Mouse (Mus musculus) hindbrain, embryonic 13.5 days (tissue): Measurements from ENCODE around the gene Zfp775. TPM values are rescaled to one million over a fixed set of nuclear protein-coding genes. Genes with fewer than 3 reads are reported as not detected.

ENCODE experiments used
- ATAC-seq: fragments of 200-750 bp; cut with Nextera tagmentation; 2 replicates; pipeline ENCODE4 v1.8.0; 2017; ENCODE audit warnings: moderate TSS enrichment; ENCODE audit not compliant: low FRiP score
- H3K27ac ChIP-seq: fragments of 300-500 bp; sonication (generic); 2 replicates; pipeline ENCODE4 v1.5.1; 2015; ENCODE audit warnings: inconsistent platforms, mild to moderate bottlenecking, moderate library complexity
- H3K27me3 ChIP-seq: fragments of 300-500 bp; sonication (generic); 2 replicates; pipeline ENCODE4 v1.6.1; 2015; ENCODE audit warnings: mild to moderate bottlenecking, inconsistent platforms
- H3K36me3 ChIP-seq: fragments of 300-500 bp; sonication (generic); 2 replicates; pipeline ENCODE4 v1.6.1; 2015; ENCODE audit warnings: mild to moderate bottlenecking, inconsistent platforms
- H3K4me1 ChIP-seq: fragments of 300-500 bp; sonication (generic); replicated peaks from 2 replicates; pipeline ENCODE4 v1.6.1; 2015; ENCODE audit warnings: inconsistent platforms
- H3K4me2 ChIP-seq: fragments of 300-500 bp; sonication (generic); 2 replicates; pipeline ENCODE4 v1.6.1; 2015; ENCODE audit warnings: inconsistent platforms, mild to moderate bottlenecking, moderate library complexity
- H3K4me3 ChIP-seq: fragments of 300-500 bp; sonication (generic); 2 replicates; pipeline ENCODE4 v1.5.1; 2015; ENCODE audit warnings: mild to moderate bottlenecking, inconsistent platforms
- H3K9ac ChIP-seq: fragments of 300-500 bp; sonication (generic); 2 replicates; pipeline ENCODE4 v1.6.1; 2015; ENCODE audit warnings: mild to moderate bottlenecking, inconsistent platforms
- H3K9me3 ChIP-seq: fragments of 300-500 bp; sonication (generic); 2 replicates; pipeline ENCODE4 v1.6.1; 2016; ENCODE audit warnings: inconsistent platforms
- WGBS: fragments of 180-500 bp; shearing (Covaris S2); methylation state at CpG from one replicate; pipeline ENCODE4 v1.1.7; 2015; 5-methylcytosine and 5-hydroxymethylcytosine counted together
- polyA plus RNA-seq: library from polyadenylated mRNA; unstranded; fragments of >200 nt; fragmentation: Nextera tagmentation; extraction: Ambion mirVana; gene quantifications from 2 replicates; pipeline ENCODE4 v1.2.1, GENCODE M21; 2015

Gene Zfp775
- polyA plus RNA-seq, 1 experiment from 2014 or later, result 15.0 TPM

- no peak overlapping the region for H3K9ac ChIP-seq
- no peak overlapping the region for H3K4me3 ChIP-seq
- H3K27ac ChIP-seq, result no peak overlapping the region
- H3K4me2 ChIP-seq, result no peak overlapping the region
- no peak for ATAC-seq
- H3K36me3 ChIP-seq, result no peaks in the 10 kb centered on the region
- H3K4me1 ChIP-seq, result no peaks in the 10 kb centered on the region
- H3K27me3 ChIP-seq, result no peaks in the 10 kb centered on the region
- WGBS, result 83% methylated on average over 2 of the region's 2 CpGs
- H3K9me3 ChIP-seq, result no peaks in the 10 kb centered on the region
These were observed 36.7 kb downstream of the Zfp775 start for GRCm38 (mm10) chr6:48638553-48638952.

GRCm38 (mm10) chr6:48641391-48641790 lies 39.5 kb downstream of the Zfp775 start:
- no peak overlapping the region for H3K9ac ChIP-seq
- no peak overlapping the region for H3K4me2 ChIP-seq
- no peaks in the 10 kb centered on the region for H3K36me3 ChIP-seq
- WGBS, result 78% methylated on average over 6 of the region's 6 CpGs
- H3K27me3 ChIP-seq, result no peaks in the 10 kb centered on the region
- no peak for ATAC-seq
- no peak overlapping the region for H3K4me3 ChIP-seq
- no peaks in the 10 kb centered on the region for H3K9me3 ChIP-seq
- H3K4me1 ChIP-seq, result no peaks in the 10 kb centered on the region
- H3K27ac ChIP-seq, result no peak overlapping the region

GRCm38 (mm10) chr6:48642764-48643292 lies 41.0 kb downstream of the Zfp775 start:
- Histone ChIP-seq H3K36me3 (no peaks in the 10 kb centered on the region), H3K9me3 (no peaks in the 10 kb centered on the region), H3K4me2 (no peak overlapping the region), H3K4me3 (no peak overlapping the region), H3K4me1 (no peaks in the 10 kb centered on the region), H3K27ac (no peak overlapping the region), H3K27me3 (no peaks in the 10 kb centered on the region), H3K9ac (no peak overlapping the region)
- ATAC-seq, result 0 out of 2 replicates have a peak, but pooled peaks have one; percentile 28
- 25% methylated on average over 4 of the region's 4 CpGs for WGBS

GRCm38 (mm10) chr6:48645660-48646308 lies 43.9 kb downstream of the Zfp775 start:
- Histone ChIP-seq H3K4me1 (no peaks in the 10 kb centered on the region), H3K9me3 (no peaks in the 10 kb centered on the region), H3K27ac (no peak overlapping the region), H3K4me3 (no peak overlapping the region), H3K4me2 (no peak overlapping the region), H3K9ac (no peak overlapping the region), H3K36me3 (no peaks in the 10 kb centered on the region), H3K27me3 (no peaks in the 10 kb centered on the region)
- ATAC-seq, result peak; percentile 59; the same call in 1 of the 2 replicates
- 17% methylated on average over 12 of the region's 12 CpGs for WGBS

- Histone ChIP-seq H3K4me2 (no peak overlapping the region), H3K27me3 (no peaks in the 10 kb centered on the region), H3K36me3 (no peaks in the 10 kb centered on the region), H3K9ac (no peak overlapping the region), H3K9me3 (no peaks in the 10 kb centered on the region), H3K4me3 (no peak overlapping the region), H3K4me1 (no peaks in the 10 kb centered on the region), H3K27ac (no peak overlapping the region)
- 86% methylated on average over 4 of the region's 4 CpGs for WGBS
- no peak for ATAC-seq
These were observed 44.4 kb downstream of the Zfp775 start for GRCm38 (mm10) chr6:48646309-48646690.

- Histone ChIP-seq H3K9ac (no peak within 1 kb of the TSS), H3K36me3 (no peaks in the 10 kb centered on the region), H3K27me3 (no peaks in the 10 kb centered on the region), H3K27ac (no peak within 1 kb of the TSS), H3K4me2 (no peak within 1 kb of the TSS), H3K4me1 (no peaks in the 10 kb centered on the region), H3K9me3 (no peaks in the 10 kb centered on the region), H3K4me3 (no peak within 1 kb of the TSS)
- ATAC-seq, result 0 out of 2 replicates have a peak, but pooled peaks have one; percentile 32
- 42% methylated on average over 3 of the region's 3 CpGs for WGBS
These were observed 45.1 kb downstream of the Zfp775 start, which contains the start of gene Gimap8 for GRCm38 (mm10) chr6:48646995-48647394. Gimap8 (plus strand) TSS chr6:48647234.

- Histone ChIP-seq H3K4me3 (no peak overlapping the region), H3K9ac (no peak overlapping the region), H3K4me2 (no peak overlapping the region), H3K9me3 (no peaks in the 10 kb centered on the region), H3K36me3 (no peaks in the 10 kb centered on the region), H3K27ac (no peak overlapping the region), H3K4me1 (no peaks in the 10 kb centered on the region), H3K27me3 (no peaks in the 10 kb centered on the region)
- ATAC-seq, result no peak
- 93% methylated on average over 2 of the region's 2 CpGs for WGBS
These were observed 45.7 kb downstream of the Zfp775 start for GRCm38 (mm10) chr6:48647611-48648010.

- Histone ChIP-seq H3K4me3 (no peak overlapping the region), H3K36me3 (no peaks in the 10 kb centered on the region), H3K9me3 (no peaks in the 10 kb centered on the region), H3K4me2 (no peak overlapping the region), H3K9ac (no peak overlapping the region), H3K4me1 (no peaks in the 10 kb centered on the region), H3K27ac (no peak overlapping the region), H3K27me3 (no peaks in the 10 kb centered on the region)
- no peak for ATAC-seq
- WGBS, result 90% methylated on average over 4 of the region's 4 CpGs
These were observed 46.9 kb downstream of the Zfp775 start for GRCm38 (mm10) chr6:48648779-48649178.

- H3K9me3 ChIP-seq, result no peaks in the 10 kb centered on the region
- no peak overlapping the region for H3K27ac ChIP-seq
- no peaks in the 10 kb centered on the region for H3K36me3 ChIP-seq
- no peak for ATAC-seq
- no peaks in the 10 kb centered on the region for H3K4me1 ChIP-seq
- no peak overlapping the region for H3K9ac ChIP-seq
- H3K4me3 ChIP-seq, result no peak overlapping the region
- no peaks in the 10 kb centered on the region for H3K27me3 ChIP-seq
- 91% methylated on average over 9 of the region's 9 CpGs for WGBS
- no peak overlapping the region for H3K4me2 ChIP-seq
These were observed 48.2 kb downstream of the Zfp775 start for GRCm38 (mm10) chr6:48650041-48650440.

GRCm38 (mm10) chr6:48658721-48659120 lies 56.9 kb downstream of the Zfp775 start:
- no peak for ATAC-seq
- H3K36me3 ChIP-seq, result no peaks in the 10 kb centered on the region
- no peak overlapping the region for H3K9ac ChIP-seq
- no peak overlapping the region for H3K4me3 ChIP-seq
- no peak overlapping the region for H3K27ac ChIP-seq
- no peaks in the 10 kb centered on the region for H3K27me3 ChIP-seq
- 86% methylated on average over 5 of the region's 5 CpGs for WGBS
- no peaks in the 10 kb centered on the region for H3K9me3 ChIP-seq
- no peaks in the 10 kb centered on the region for H3K4me1 ChIP-seq
- H3K4me2 ChIP-seq, result no peak overlapping the region

GRCm38 (mm10) chr6:48664750-48665149 lies 62.9 kb downstream of the Zfp775 start:
- Histone ChIP-seq H3K4me2 (no peak overlapping the region), H3K4me1 (no peaks in the 10 kb centered on the region), H3K9ac (no peak overlapping the region), H3K9me3 (no peaks in the 10 kb centered on the region), H3K27me3 (no peaks in the 10 kb centered on the region), H3K4me3 (no peak overlapping the region), H3K27ac (no peak overlapping the region), H3K36me3 (no peaks in the 10 kb centered on the region)
- no peak for ATAC-seq
- WGBS, result 83% methylated on average over 4 of the region's 4 CpGs

- H3K27ac ChIP-seq, result no peak overlapping the region
- no peak overlapping the region for H3K4me3 ChIP-seq
- no peaks in the 10 kb centered on the region for H3K4me1 ChIP-seq
- H3K27me3 ChIP-seq, result no peaks in the 10 kb centered on the region
- 95% methylated on average over 9 of the region's 9 CpGs for WGBS
- H3K9ac ChIP-seq, result no peak overlapping the region
- H3K4me2 ChIP-seq, result no peak overlapping the region
- no peak for ATAC-seq
- H3K36me3 ChIP-seq, result no peaks in the 10 kb centered on the region
- no peaks in the 10 kb centered on the region for H3K9me3 ChIP-seq
These were observed 63.6 kb downstream of the Zfp775 start for GRCm38 (mm10) chr6:48665471-48665870.

- Histone ChIP-seq H3K9ac (no peak overlapping the region), H3K4me3 (no peak overlapping the region)
These were observed 64.3 kb downstream of the Zfp775 start for GRCm38 (mm10) chr6:48666159-48666586.

More at GRCm38 (mm10) chr6:48666159-48666586, 64.3 kb downstream of the Zfp775 start:
- Histone ChIP-seq H3K4me2 (no peak overlapping the region), H3K36me3 (no peaks in the 10 kb centered on the region), H3K27ac (no peak overlapping the region), H3K4me1 (no peaks in the 10 kb centered on the region), H3K9me3 (no peaks in the 10 kb centered on the region), H3K27me3 (no peaks in the 10 kb centered on the region)
- WGBS, result 70% methylated on average over 7 of the region's 7 CpGs
- ATAC-seq, result no peak
